Mouse (Mus musculus): ENCODE data around the gene Aurkb. TPM values are rescaled to one million over a fixed set of nuclear protein-coding genes. Genes with fewer than 3 reads are reported as not detected.

The Aurkb gene
- total RNA-seq, 1 experiment from 2014 or later, result 69.2 TPM

GRCm38 (mm10) chr11:69033552-69033951 lies 11.9 kb upstream of the Aurkb start:
- ATAC-seq (replicated peaks in 1 of 2; ENCODE audit: insufficient read depth in 1 of 2, low FRiP score in 2 of 2, low TSS enrichment in 1 of 2, low read depth in 1 of 2, poor library complexity in 2 of 2, severe bottlenecking in 2 of 2), result no peak

- no peak for ATAC-seq (replicated peaks in 1 of 2; ENCODE audit: insufficient read depth in 1 of 2, low FRiP score in 2 of 2, low TSS enrichment in 1 of 2, low read depth in 1 of 2, poor library complexity in 2 of 2, severe bottlenecking in 2 of 2)
These were observed 10.9 kb upstream of the Aurkb start for GRCm38 (mm10) chr11:69034585-69034984.

- no peak for ATAC-seq (replicated peaks in 1 of 2; ENCODE audit: insufficient read depth in 1 of 2, low FRiP score in 2 of 2, low TSS enrichment in 1 of 2, low read depth in 1 of 2, poor library complexity in 2 of 2, severe bottlenecking in 2 of 2)
These were observed 10.0 kb upstream of the Aurkb start for GRCm38 (mm10) chr11:69035411-69035810.

- ATAC-seq (replicated peaks in 1 of 2; ENCODE audit: insufficient read depth in 1 of 2, low FRiP score in 2 of 2, low TSS enrichment in 1 of 2, low read depth in 1 of 2, poor library complexity in 2 of 2, severe bottlenecking in 2 of 2), result peak; percentile 43 to 59; a peak in 3 of 4 replicates
These were observed 9.6 kb upstream of the Aurkb start for GRCm38 (mm10) chr11:69035849-69036248.

GRCm38 (mm10) chr11:69036486-69037230 lies 8.8 kb upstream of the Aurkb start:
- ATAC-seq (replicated peaks in 1 of 2; ENCODE audit: insufficient read depth in 1 of 2, low FRiP score in 2 of 2, low TSS enrichment in 1 of 2, low read depth in 1 of 2, poor library complexity in 2 of 2, severe bottlenecking in 2 of 2), result no peak

- ATAC-seq (replicated peaks in 1 of 2; ENCODE audit: insufficient read depth in 1 of 2, low FRiP score in 2 of 2, low TSS enrichment in 1 of 2, low read depth in 1 of 2, poor library complexity in 2 of 2, severe bottlenecking in 2 of 2), result 0 out of 4 replicates have a peak, but pooled peaks of 1 of the 2 experiments have one; percentile 1
These were observed 8.0 kb upstream of the Aurkb start for GRCm38 (mm10) chr11:69037231-69038061.

- no peak for ATAC-seq (replicated peaks in 1 of 2; ENCODE audit: insufficient read depth in 1 of 2, low FRiP score in 2 of 2, low TSS enrichment in 1 of 2, low read depth in 1 of 2, poor library complexity in 2 of 2, severe bottlenecking in 2 of 2)
These were observed 7.3 kb upstream of the Aurkb start for GRCm38 (mm10) chr11:69038173-69038572.

GRCm38 (mm10) chr11:69046395-69046774 lies 938 bp downstream of the Aurkb start:
- no peak for ATAC-seq (replicated peaks in 1 of 2; ENCODE audit: insufficient read depth in 1 of 2, low FRiP score in 2 of 2, low TSS enrichment in 1 of 2, low read depth in 1 of 2, poor library complexity in 2 of 2, severe bottlenecking in 2 of 2)

- ATAC-seq (replicated peaks in 1 of 2; ENCODE audit: insufficient read depth in 1 of 2, low FRiP score in 2 of 2, low TSS enrichment in 1 of 2, low read depth in 1 of 2, poor library complexity in 2 of 2, severe bottlenecking in 2 of 2), result no peak
These were observed 2.1 kb downstream of the Aurkb start for GRCm38 (mm10) chr11:69047592-69047991.

GRCm38 (mm10) chr11:69048151-69048550 lies 2.7 kb downstream of the Aurkb start:
- no peak for ATAC-seq (replicated peaks in 1 of 2; ENCODE audit: insufficient read depth in 1 of 2, low FRiP score in 2 of 2, low TSS enrichment in 1 of 2, low read depth in 1 of 2, poor library complexity in 2 of 2, severe bottlenecking in 2 of 2)

GRCm38 (mm10) chr11:69050748-69051147 lies 5.3 kb downstream of the Aurkb start:
- ATAC-seq (replicated peaks in 1 of 2; ENCODE audit: insufficient read depth in 1 of 2, low FRiP score in 2 of 2, low TSS enrichment in 1 of 2, low read depth in 1 of 2, poor library complexity in 2 of 2, severe bottlenecking in 2 of 2), result no peak

- no peak for ATAC-seq (replicated peaks in 1 of 2; ENCODE audit: insufficient read depth in 1 of 2, low FRiP score in 2 of 2, low TSS enrichment in 1 of 2, low read depth in 1 of 2, poor library complexity in 2 of 2, severe bottlenecking in 2 of 2)
These were observed 6.3 kb downstream of the Aurkb start for GRCm38 (mm10) chr11:69051771-69052170.

- no peak for ATAC-seq (replicated peaks in 1 of 2; ENCODE audit: insufficient read depth in 1 of 2, low FRiP score in 2 of 2, low TSS enrichment in 1 of 2, low read depth in 1 of 2, poor library complexity in 2 of 2, severe bottlenecking in 2 of 2)
These were observed 7.5 kb downstream of the Aurkb start for GRCm38 (mm10) chr11:69052824-69053421.

- peak; percentile 30 to 49 for ATAC-seq (replicated peaks in 1 of 2; ENCODE audit: insufficient read depth in 1 of 2, low FRiP score in 2 of 2, low TSS enrichment in 1 of 2, low read depth in 1 of 2, poor library complexity in 2 of 2, severe bottlenecking in 2 of 2)
These were observed 8.4 kb downstream of the Aurkb start for GRCm38 (mm10) chr11:69053848-69054247.

GRCm38 (mm10) chr11:69058265-69058664 lies 12.8 kb downstream of the Aurkb start:
- ATAC-seq (replicated peaks in 1 of 2; ENCODE audit: insufficient read depth in 1 of 2, low FRiP score in 2 of 2, low TSS enrichment in 1 of 2, low read depth in 1 of 2, poor library complexity in 2 of 2, severe bottlenecking in 2 of 2), result no peak

GRCm38 (mm10) chr11:69058729-69059356 lies 13.4 kb downstream of the Aurkb start:
- ATAC-seq (replicated peaks in 1 of 2; ENCODE audit: insufficient read depth in 1 of 2, low FRiP score in 2 of 2, low TSS enrichment in 1 of 2, low read depth in 1 of 2, poor library complexity in 2 of 2, severe bottlenecking in 2 of 2), result no peak

- peak; percentile 84 for ATAC-seq (replicated peaks in 1 of 2; ENCODE audit: insufficient read depth in 1 of 2, low FRiP score in 2 of 2, low TSS enrichment in 1 of 2, low read depth in 1 of 2, poor library complexity in 2 of 2, severe bottlenecking in 2 of 2)
These were observed 14.0 kb downstream of the Aurkb start, which contains the start of gene Borcs6 for GRCm38 (mm10) chr11:69059357-69059974. Borcs6 (plus strand) TSS chr11:69059717.
